Mouse (Mus musculus) lung, embryonic 16.5 days (tissue): ENCODE measurements at regions not wholly inside any gene's neighbourhood (a gene's known extent, or its start where the extent isn't known, plus 50 kb on each side); places are given as distances from the start of the nearest gene placed in this dataset.
A peak's percentile ranks its signal among the peaks of the same experiment; 100 is the strongest.

Source experiments
- ATAC-seq: fragments of 200-750 bp; cut with Nextera tagmentation; 2 replicates; pipeline ENCODE4 v1.8.0; 2017; ENCODE audit warnings: low read depth, mild to moderate bottlenecking, moderate library complexity
- H3K27ac ChIP-seq: fragments of 300-500 bp; sonication (generic); 2 replicates; pipeline ENCODE4 v1.5.1; 2014; ENCODE audit warnings: mild to moderate bottlenecking, control low read depth, low read length
- H3K27me3 ChIP-seq: fragments of 300-500 bp; sonication (generic); 2 replicates; pipeline ENCODE4 v1.6.1; 2014; ENCODE audit warnings: low read depth, low read length, mixed read lengths; ENCODE audit not compliant: control insufficient read depth, insufficient read depth
- H3K36me3 ChIP-seq: fragments of 300-500 bp; sonication (generic); 2 replicates; pipeline ENCODE4 v1.6.1; 2014; ENCODE audit warnings: low read length; ENCODE audit not compliant: control insufficient read depth, insufficient read depth
- H3K4me1 ChIP-seq: fragments of 300-500 bp; sonication (generic); replicated peaks from 2 replicates; pipeline ENCODE4 v1.6.1; 2014; ENCODE audit warnings: low read length, mixed read lengths; ENCODE audit not compliant: control insufficient read depth, insufficient read depth
- H3K4me2 ChIP-seq: fragments of 300-500 bp; sonication (generic); 2 replicates; pipeline ENCODE4 v1.6.1; 2014; ENCODE audit warnings: low read depth, low read length, control low read depth
- H3K4me3 ChIP-seq: fragments of 300-500 bp; sonication (generic); 2 replicates; pipeline ENCODE4 v1.5.1; 2014; ENCODE audit warnings: mild to moderate bottlenecking, low read length, control low read depth
- H3K9ac ChIP-seq: fragments of 300-500 bp; sonication (generic); 2 replicates; pipeline ENCODE4 v1.6.1; 2014; ENCODE audit warnings: low read length, control low read depth
- H3K9me3 ChIP-seq: fragments of 300-500 bp; sonication (generic); 2 replicates; pipeline ENCODE4 v1.6.1; 2016; ENCODE audit warnings: low read length; ENCODE audit not compliant: control insufficient read depth
- WGBS: fragments of 180-500 bp; shearing (Covaris S2); extraction: QIAGEN DNeasy Blood & Tissue Kit; methylation state at CpG from one replicate; pipeline ENCODE4 v1.1.7; 2014; 5-methylcytosine and 5-hydroxymethylcytosine counted together

DNA sequence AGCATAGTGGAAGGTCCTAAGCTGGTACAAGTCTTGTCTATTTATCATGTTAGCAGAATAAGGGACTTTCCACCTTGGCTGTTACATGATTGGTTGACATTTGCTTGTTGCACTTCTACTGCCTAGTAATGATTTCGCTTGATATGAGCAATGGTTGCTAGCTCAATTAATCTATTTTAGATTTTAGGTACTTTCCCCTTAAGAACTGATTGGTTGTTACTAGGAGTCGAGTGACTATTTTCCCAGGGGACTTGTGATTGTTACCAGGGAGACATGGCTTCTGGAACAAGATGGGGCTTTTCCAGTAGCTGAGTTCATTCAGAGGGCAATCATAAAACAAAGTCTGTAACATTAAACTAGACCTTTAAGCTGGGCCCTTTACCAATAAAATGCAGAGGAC is 100.9 kb downstream of the Nup35 start:
- H3K27me3 ChIP-seq, result no peaks in the 10 kb centered on the region
- no peaks in the 10 kb centered on the region for H3K9me3 ChIP-seq
- H3K9ac ChIP-seq, result no peak overlapping the region
- H3K4me1 ChIP-seq, result no peaks in the 10 kb centered on the region
- ATAC-seq, result no peak
- H3K36me3 ChIP-seq, result no peaks in the 10 kb centered on the region
- WGBS, result 48% methylated on average over 2 of the region's 2 CpGs
- H3K4me2 ChIP-seq, result no peak overlapping the region
- H3K27ac ChIP-seq, result no peak overlapping the region
- H3K4me3 ChIP-seq, result no peak overlapping the region

DNA sequence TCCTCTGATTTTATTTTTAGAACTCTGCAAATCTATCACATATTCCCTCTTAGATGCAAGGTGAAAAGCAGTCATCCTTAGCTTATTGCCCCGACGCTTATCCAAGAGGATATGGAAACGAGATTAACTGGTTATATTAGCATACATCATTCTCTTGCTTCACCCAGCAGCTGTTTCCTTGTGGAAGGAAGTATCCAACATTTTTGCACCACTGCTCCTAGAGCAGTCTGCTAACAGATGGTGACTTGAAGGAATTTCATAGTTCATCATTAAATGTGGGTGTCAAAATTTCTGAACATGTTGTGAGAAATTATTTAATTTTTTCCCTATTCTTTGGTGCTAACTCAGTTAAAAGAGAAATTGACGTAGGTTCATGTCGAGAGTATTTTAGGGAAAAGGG is 107.0 kb downstream of the Nup35 start:
- H3K9ac ChIP-seq, result no peak overlapping the region
- H3K27me3 ChIP-seq, result no peaks in the 10 kb centered on the region
- no peaks in the 10 kb centered on the region for H3K9me3 ChIP-seq
- H3K4me3 ChIP-seq, result no peak overlapping the region
- no peak for ATAC-seq
- no peak overlapping the region for H3K27ac ChIP-seq
- H3K4me2 ChIP-seq, result no peak overlapping the region
- H3K4me1 ChIP-seq, result no peaks in the 10 kb centered on the region
- WGBS, result 40% methylated on average over 5 of the region's 5 CpGs
- no peaks in the 10 kb centered on the region for H3K36me3 ChIP-seq

DNA sequence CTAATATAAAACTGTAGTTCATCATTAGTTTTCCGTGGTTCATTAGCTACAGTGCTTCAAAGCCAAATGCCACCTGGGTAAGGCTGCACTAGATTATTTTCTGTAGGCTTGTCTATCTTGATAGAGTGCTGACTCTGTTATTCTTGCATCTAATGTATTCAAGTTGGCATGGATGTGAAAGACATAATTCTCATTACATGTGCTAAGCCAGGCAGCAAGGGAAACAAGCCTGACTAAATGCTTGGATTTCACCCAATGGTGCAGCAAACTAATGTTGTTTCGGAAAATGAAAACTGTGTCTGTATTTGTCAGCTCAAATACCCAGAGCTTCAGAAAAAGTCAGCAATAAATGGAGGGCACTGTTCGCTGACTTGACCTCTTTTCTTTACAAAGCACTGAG is 114.3 kb downstream of the Nup35 start:
- Histone ChIP-seq H3K9me3 (no peaks in the 10 kb centered on the region), H3K27ac (no peak overlapping the region), H3K27me3 (no peaks in the 10 kb centered on the region), H3K4me1 (no peaks in the 10 kb centered on the region), H3K9ac (no peak overlapping the region), H3K4me3 (no peak overlapping the region), H3K4me2 (no peak overlapping the region), H3K36me3 (no peaks in the 10 kb centered on the region)
- 81% methylated on average over 3 of the region's 3 CpGs for WGBS
- ATAC-seq, result no peak

DNA sequence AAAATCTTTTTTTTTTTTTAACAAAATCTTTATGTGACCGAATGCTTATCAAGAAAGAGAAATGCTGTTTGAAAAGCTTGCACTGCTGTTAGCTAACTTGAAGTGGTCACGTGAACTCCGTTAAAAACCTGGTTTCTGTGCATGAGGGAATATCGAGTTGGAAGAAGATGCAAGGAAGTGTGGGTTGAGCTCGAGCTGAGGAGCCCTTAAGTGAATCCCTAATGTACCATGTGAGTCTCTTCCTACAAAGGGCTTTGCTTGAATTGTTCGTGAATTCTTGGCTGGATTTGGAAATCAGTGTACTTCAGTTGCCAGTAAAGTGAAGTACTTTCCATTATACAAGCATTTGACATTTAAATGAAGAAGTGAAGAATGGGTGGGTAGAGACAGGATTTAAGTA is 129.7 kb downstream of the Nup35 start:
- H3K36me3 ChIP-seq, result no peaks in the 10 kb centered on the region
- ATAC-seq, result no peak
- WGBS, result 61% methylated on average over 6 of the region's 6 CpGs

DNA sequence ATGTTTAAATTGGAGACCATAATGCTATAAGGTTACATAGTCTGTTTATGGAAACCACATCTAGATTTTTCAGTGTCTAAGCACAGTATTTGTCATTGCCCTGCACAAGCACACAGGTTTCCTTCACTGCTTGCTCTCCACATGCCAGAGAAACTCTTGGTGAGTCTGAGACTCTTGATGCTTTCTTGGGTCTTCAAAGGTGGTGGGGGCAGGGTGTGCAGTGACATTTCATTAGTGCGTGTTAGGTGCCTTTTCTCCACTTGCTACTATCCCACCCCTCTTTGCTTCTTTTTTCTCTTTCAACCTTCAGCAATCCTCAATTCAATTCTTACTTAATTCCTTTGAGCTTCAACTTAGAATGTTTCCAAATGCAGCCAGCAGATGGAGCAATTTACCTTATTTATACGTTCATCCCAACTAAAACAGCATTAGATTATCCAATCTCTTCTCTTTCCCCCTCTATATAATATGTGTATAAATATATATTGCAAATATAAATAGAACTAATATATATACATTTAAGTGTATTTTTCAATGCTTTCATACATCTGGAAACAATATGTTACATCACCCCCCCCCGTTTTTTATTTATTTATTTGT is 145.1 kb downstream of the Nup35 start:
- no peak overlapping the region for H3K9ac ChIP-seq
- WGBS, result 23% methylated on average over 3 of the region's 3 CpGs
- H3K27me3 ChIP-seq, result no peaks in the 10 kb centered on the region
- H3K4me3 ChIP-seq, result no peak overlapping the region
- no peaks in the 10 kb centered on the region for H3K36me3 ChIP-seq
- H3K9me3 ChIP-seq, result no peaks in the 10 kb centered on the region
- ATAC-seq, result no peak
- no peaks in the 10 kb centered on the region for H3K4me1 ChIP-seq
- H3K27ac ChIP-seq, result no peak overlapping the region
- no peak overlapping the region for H3K4me2 ChIP-seq

More for the DNA sequence above, 129.7 kb downstream of the Nup35 start:
- no peaks in the 10 kb centered on the region for H3K27me3 ChIP-seq
- H3K4me3 ChIP-seq, result no peak overlapping the region
- no peak overlapping the region for H3K27ac ChIP-seq
- no peak overlapping the region for H3K9ac ChIP-seq
- H3K9me3 ChIP-seq, result no peaks in the 10 kb centered on the region
- no peaks in the 10 kb centered on the region for H3K4me1 ChIP-seq
- H3K4me2 ChIP-seq, result no peak overlapping the region

DNA sequence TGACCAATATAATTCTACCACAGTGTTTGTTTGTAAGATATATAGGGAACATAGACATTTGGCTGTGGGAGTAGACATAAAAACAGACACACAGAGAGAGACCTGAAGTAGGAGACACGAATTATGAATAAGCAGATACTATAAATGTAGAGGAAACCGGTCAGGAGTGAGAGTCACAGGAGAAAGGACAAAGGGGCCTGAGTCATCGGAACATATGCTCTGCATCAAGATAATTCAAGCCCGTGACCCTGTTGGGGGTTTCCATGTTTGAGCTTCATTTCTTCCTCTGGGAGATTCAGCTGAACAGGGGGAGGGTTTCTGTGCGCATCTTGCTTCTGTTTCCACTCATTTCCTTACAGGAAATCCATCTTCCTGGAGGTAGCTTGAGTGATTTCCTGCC is 154.1 kb downstream of the Nup35 start:
- ATAC-seq, result no peak

DNA sequence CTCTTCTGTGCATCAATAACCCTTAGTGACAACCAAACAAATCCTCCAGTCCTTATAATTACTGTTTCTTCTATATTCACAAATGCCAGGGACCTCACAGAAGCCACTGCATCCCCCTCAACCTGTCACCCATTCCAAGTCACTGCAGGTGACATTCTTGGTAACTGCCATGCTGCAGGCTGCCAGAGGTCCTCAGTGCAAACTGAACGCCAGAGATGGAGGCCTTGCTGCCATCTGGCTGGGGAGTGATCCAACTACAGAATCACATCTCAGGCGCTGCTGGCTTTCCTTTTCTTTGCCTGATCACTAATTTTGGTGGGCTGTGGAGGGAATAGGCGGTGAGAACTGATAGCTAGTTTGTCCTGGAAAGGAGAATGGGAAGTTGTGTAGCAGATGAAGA is 155.4 kb downstream of the Nup35 start:
- ATAC-seq, result no peak
- no peaks in the 10 kb centered on the region for H3K36me3 ChIP-seq
- H3K4me1 ChIP-seq, result no peaks in the 10 kb centered on the region
- H3K9ac ChIP-seq, result no peak overlapping the region
- H3K9me3 ChIP-seq, result no peaks in the 10 kb centered on the region
- no peak overlapping the region for H3K4me3 ChIP-seq
- WGBS, result 74% methylated on average over 3 of the region's 3 CpGs
- H3K4me2 ChIP-seq, result no peak overlapping the region
- H3K27me3 ChIP-seq, result no peaks in the 10 kb centered on the region
- no peak overlapping the region for H3K27ac ChIP-seq

More for the DNA sequence above, 154.1 kb downstream of the Nup35 start:
- Histone ChIP-seq H3K27ac (no peak overlapping the region), H3K4me1 (no peaks in the 10 kb centered on the region), H3K9me3 (no peaks in the 10 kb centered on the region), H3K9ac (no peak overlapping the region), H3K4me2 (no peak overlapping the region), H3K27me3 (no peaks in the 10 kb centered on the region), H3K36me3 (no peaks in the 10 kb centered on the region), H3K4me3 (no peak overlapping the region)
- 60% methylated on average over 5 of the region's 5 CpGs for WGBS

DNA sequence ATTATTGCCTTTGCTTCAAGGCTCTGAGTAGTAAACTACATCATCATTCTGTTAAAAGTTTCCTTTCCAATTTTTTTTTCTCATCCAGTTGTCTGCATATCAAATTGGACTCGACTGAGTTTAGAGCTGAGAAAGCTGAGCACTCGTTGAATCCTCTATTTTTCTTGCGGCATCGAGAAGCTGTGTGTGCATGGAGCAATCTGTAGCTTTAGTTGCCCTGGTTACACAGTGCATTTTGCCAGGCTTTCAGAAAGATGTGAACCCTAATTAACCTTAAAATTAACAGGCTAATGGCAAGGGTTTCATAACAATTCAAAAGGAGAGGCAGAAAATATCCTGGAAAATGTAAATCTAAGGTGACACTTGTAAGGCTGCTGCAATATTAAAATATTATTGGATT is 169.3 kb downstream of the Nup35 start:
- no peak overlapping the region for H3K27ac ChIP-seq
- no peak overlapping the region for H3K4me3 ChIP-seq
- no peaks in the 10 kb centered on the region for H3K4me1 ChIP-seq
- H3K9ac ChIP-seq, result no peak overlapping the region
- WGBS, result 86% methylated on average over 4 of the region's 4 CpGs
- H3K36me3 ChIP-seq, result no peaks in the 10 kb centered on the region
- no peaks in the 10 kb centered on the region for H3K27me3 ChIP-seq
- no peak overlapping the region for H3K4me2 ChIP-seq
- ATAC-seq, result no peak
- no peaks in the 10 kb centered on the region for H3K9me3 ChIP-seq

DNA sequence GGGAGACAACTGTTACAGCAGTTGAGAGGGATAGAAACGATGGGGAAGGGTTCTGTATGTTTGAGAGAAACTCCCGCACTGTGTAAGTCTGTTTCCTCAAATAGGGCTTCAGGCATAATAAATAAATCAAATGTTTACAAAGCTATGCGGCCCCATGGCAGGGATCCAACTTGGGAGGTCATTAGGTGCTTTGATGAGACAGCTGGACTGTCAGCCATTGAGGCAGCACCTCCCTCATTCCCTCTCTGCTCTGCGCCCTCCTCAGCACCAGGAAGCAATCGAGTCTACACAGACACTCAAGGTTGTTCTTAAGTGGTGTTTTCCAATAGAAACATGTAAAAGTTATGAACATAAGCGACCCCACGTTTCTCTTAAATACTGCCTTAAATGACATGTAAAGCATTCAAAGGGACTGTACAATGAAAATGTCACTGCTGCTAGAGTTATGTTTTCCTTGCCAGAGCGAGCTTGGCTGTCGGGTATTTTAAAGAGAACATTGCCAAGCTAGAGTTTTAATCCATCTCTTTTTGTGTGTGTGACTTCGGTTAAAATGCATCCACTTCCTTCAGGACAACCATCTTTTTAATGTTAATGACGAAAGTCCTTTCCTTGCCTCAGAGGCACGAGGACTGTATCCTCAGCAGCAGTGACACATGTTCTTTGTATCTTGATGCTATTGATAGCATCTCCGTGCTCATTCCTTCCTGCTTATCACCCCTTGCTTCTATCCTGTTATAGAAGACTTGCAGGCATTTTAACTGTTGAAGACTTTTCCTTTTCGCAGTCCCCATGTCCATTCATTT is 176.5 kb downstream of the Nup35 start:
- Histone ChIP-seq H3K27me3 (no peaks in the 10 kb centered on the region), H3K4me1 (0 out of 2 replicates have a peak, but pooled peaks cover 6% of the 10 kb centered on the region), H3K4me3 (no peak overlapping the region), H3K4me2 (peak overlapping the region; percentile 14; the same call in 1 of the 2 replicates), H3K27ac (no peak overlapping the region), H3K9ac (no peak overlapping the region), H3K9me3 (no peaks in the 10 kb centered on the region), H3K36me3 (no peaks in the 10 kb centered on the region)
- peak; percentile 79 for ATAC-seq
- 31% methylated on average over 14 of the region's 14 CpGs for WGBS
